Comparison of ENCODE assay signal across 27 mouse cellular contexts in the genomic region with DNA sequence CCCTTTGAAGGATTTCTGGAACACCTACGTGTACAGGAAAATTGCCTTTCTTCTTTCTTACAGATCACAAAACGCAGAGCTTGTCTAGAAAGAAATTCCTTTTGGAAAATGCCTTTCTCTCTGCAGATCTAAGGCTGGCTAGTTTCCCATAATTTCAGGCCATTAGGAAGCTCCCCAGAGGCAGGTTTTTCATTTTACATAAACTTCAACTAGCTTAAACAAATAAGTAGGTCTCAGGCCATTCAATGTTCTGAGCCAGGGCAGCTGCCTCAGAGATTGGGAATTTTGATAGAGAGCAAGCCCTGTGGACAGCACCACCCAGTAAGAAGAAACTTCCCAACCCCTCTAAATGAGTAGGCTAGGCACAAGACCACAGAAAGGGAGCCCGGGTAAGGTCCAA. TPM values are rescaled to one million over a fixed set of nuclear protein-coding genes. Genes with fewer than 3 reads are reported as not detected.
DNase-seq lines count a peak whose midpoint lies in the region; ATAC-seq and TF ChIP-seq lines count a peak whose summit lies in the region.
"Had no signal": no experiment of that assay in that cellular context is flagged by ENCODE, and none has a peak within 500 bp of the region (broad histone marks: within the 10 kb centered on the region; RNA-seq: fewer than 3 reads in every experiment).

No protein-coding gene starts in this region.

- H3K27ac ChIP-seq in kidney, embryonic 14.5 days (ENCODE audit: low read depth, low read length), result no peak overlapping the region
- no peak overlapping the region for H3K27ac ChIP-seq in limb, embryonic 14.5 days (replicated peaks; ENCODE audit: low read depth, low read length)
- H3K27ac ChIP-seq in limb, embryonic 10.5 days, result no peak overlapping the region
- H3K27ac ChIP-seq in midbrain, embryonic 11.5 days (ENCODE audit: low read depth, low read length), result no peak overlapping the region
- no peak overlapping the region for H3K27ac ChIP-seq in midbrain, postnatal 0 days (ENCODE audit: low read depth, low read length)
- H3K27ac ChIP-seq in embryonic facial prominence, embryonic 11.5 days (replicated peaks; ENCODE audit: low read depth, low read length), result no peak overlapping the region
- no peak overlapping the region for H3K27ac ChIP-seq in neural tube, embryonic 15.5 days (replicated peaks)
- H3K27ac ChIP-seq: embryonic facial prominence, embryonic 12.5 days; forebrain, embryonic 13.5 days; forebrain, embryonic 15.5 days had no signal

- no peak overlapping the region for H3K4me2 ChIP-seq in kidney, embryonic 14.5 days (replicated peaks; ENCODE audit: low read depth, low read length)
- no peak overlapping the region for H3K4me2 ChIP-seq in limb, embryonic 14.5 days (replicated peaks; ENCODE audit: low read depth, low read length, severe bottlenecking)
- no peak overlapping the region for H3K4me2 ChIP-seq in midbrain, embryonic 11.5 days
- H3K4me2 ChIP-seq in midbrain, postnatal 0 days (ENCODE audit: low read depth, low read length, poor library complexity, severe bottlenecking), result no peak overlapping the region
- H3K4me2 ChIP-seq in embryonic facial prominence, embryonic 11.5 days (ENCODE audit: low read depth, low read length), result no peak overlapping the region
- H3K4me2 ChIP-seq in neural tube, embryonic 15.5 days, result no peak overlapping the region
- H3K4me2 ChIP-seq: embryonic facial prominence, embryonic 12.5 days; forebrain, embryonic 13.5 days; forebrain, embryonic 15.5 days had no signal

- H3K9ac ChIP-seq in kidney, embryonic 14.5 days (ENCODE audit: low read depth, low read length), result no peak overlapping the region
- no peak overlapping the region for H3K9ac ChIP-seq in limb, embryonic 14.5 days (ENCODE audit: low read depth, low read length, severe bottlenecking)
- no peak overlapping the region for H3K9ac ChIP-seq in midbrain, embryonic 11.5 days (ENCODE audit: low read length)
- no peak overlapping the region for H3K9ac ChIP-seq in midbrain, postnatal 0 days (replicated peaks; ENCODE audit: low read length, poor library complexity, severe bottlenecking)
- H3K9ac ChIP-seq in embryonic facial prominence, embryonic 11.5 days (replicated peaks; ENCODE audit: low read length), result no peak overlapping the region
- H3K9ac ChIP-seq in neural tube, embryonic 15.5 days (replicated peaks), result no peak overlapping the region
- H3K9ac ChIP-seq: embryonic facial prominence, embryonic 12.5 days; forebrain, embryonic 13.5 days; forebrain, embryonic 15.5 days; forebrain, postnatal 0 days had no signal

- peak; percentile 67; the same call in 1 of the 2 replicates for ATAC-seq in kidney, embryonic 14.5 days (ENCODE audit: low FRiP score, low TSS enrichment)
- no peak for ATAC-seq in limb, embryonic 14.5 days (ENCODE audit: low FRiP score, low read depth)
- ATAC-seq in midbrain, embryonic 11.5 days (ENCODE audit: low FRiP score), result no peak
- ATAC-seq in midbrain, postnatal 0 days (ENCODE audit: low FRiP score), result no peak
- ATAC-seq in embryonic facial prominence, embryonic 11.5 days (replicated peaks; ENCODE audit: insufficient number of reproducible peaks, low FRiP score, low TSS enrichment, low read depth), result no peak; the same call in 1 of the 2 replicates
- no peak for ATAC-seq in neural tube, embryonic 15.5 days (ENCODE audit: low FRiP score)
- ATAC-seq: activated CD4-positive, CD25-positive, alpha-beta regulatory T cell, adult 4 months; CD4-positive, CD25-positive, alpha-beta regulatory T cell, adult 4 months; forebrain, embryonic 13.5 days; forebrain, embryonic 15.5 days; forebrain, postnatal 0 days; Patski had no signal

- DNase-seq in kidney, postnatal 10 days, result no peak
- peak; percentile 21 for DNase-seq in limb, embryonic 14.5 days (ENCODE audit: low spot score)
- no peak for DNase-seq in limb, embryonic 10.5 days (ENCODE audit: low spot score)
- DNase-seq in midbrain, embryonic 11.5 days (ENCODE audit: low spot score, missing footprints), result peak; percentile 51
- no peak for DNase-seq in midbrain, postnatal 0 days (ENCODE audit: low spot score)
- peak; percentile 21 for DNase-seq in embryonic facial prominence, embryonic 11.5 days (ENCODE audit: low spot score)
- DNase-seq: adrenal gland, adult 8-10 months; adrenal gland, postnatal 14 days; adrenal gland, postnatal 36 days; B cell, adult 2 months; cerebellum, adult 11-12 months; cerebellum, adult 2 months; cerebellum, adult 9-10 months; cerebellum, postnatal 10 days; cerebellum, postnatal 25 days; forebrain, postnatal 0 days had no signal

- no peaks in the 10 kb centered on the region for H3K36me3 ChIP-seq in kidney, embryonic 14.5 days (ENCODE audit: control insufficient read depth, insufficient read depth, low read length)
- no peaks in the 10 kb centered on the region for H3K36me3 ChIP-seq in limb, embryonic 14.5 days (ENCODE audit: control insufficient read depth, insufficient read depth, low read length)
- H3K36me3 ChIP-seq in limb, embryonic 10.5 days, result no peaks in the 10 kb centered on the region
- H3K36me3 ChIP-seq in midbrain, embryonic 11.5 days (ENCODE audit: control insufficient read depth, insufficient read depth, low read length), result no peaks in the 10 kb centered on the region
- no peaks in the 10 kb centered on the region for H3K36me3 ChIP-seq in midbrain, postnatal 0 days (ENCODE audit: insufficient read depth, low read length)
- no peaks in the 10 kb centered on the region for H3K36me3 ChIP-seq in embryonic facial prominence, embryonic 11.5 days (replicated peaks; ENCODE audit: control insufficient read depth, insufficient read depth, low read depth, low read length)
- H3K36me3 ChIP-seq in neural tube, embryonic 15.5 days, result no peaks in the 10 kb centered on the region
- H3K36me3 ChIP-seq: embryonic facial prominence, embryonic 12.5 days; forebrain, embryonic 15.5 days; G1E had no signal

- no peak overlapping the region for H3K4me3 ChIP-seq in kidney, embryonic 14.5 days (ENCODE audit: low read length)
- no peak overlapping the region for H3K4me3 ChIP-seq in limb, embryonic 14.5 days (replicated peaks; ENCODE audit: low read length)
- H3K4me3 ChIP-seq in limb, embryonic 10.5 days, result no peak overlapping the region
- no peak overlapping the region for H3K4me3 ChIP-seq in midbrain, embryonic 11.5 days (ENCODE audit: low read depth, low read length)
- H3K4me3 ChIP-seq in midbrain, postnatal 0 days (ENCODE audit: low read depth, low read length), result no peak overlapping the region
- no peak overlapping the region for H3K4me3 ChIP-seq in embryonic facial prominence, embryonic 11.5 days (ENCODE audit: low read depth, low read length)
- no peak overlapping the region for H3K4me3 ChIP-seq in neural tube, embryonic 15.5 days (replicated peaks)
- H3K4me3 ChIP-seq: embryonic facial prominence, embryonic 12.5 days; forebrain, embryonic 13.5 days; forebrain, embryonic 15.5 days had no signal

- no peaks in the 10 kb centered on the region for H3K9me3 ChIP-seq in kidney, embryonic 14.5 days (ENCODE audit: control insufficient read depth, low read length)
- H3K9me3 ChIP-seq in limb, embryonic 14.5 days (ENCODE audit: control insufficient read depth, low read length), result no peaks in the 10 kb centered on the region
- no peaks in the 10 kb centered on the region for H3K9me3 ChIP-seq in limb, embryonic 10.5 days (replicated peaks)
- H3K9me3 ChIP-seq in midbrain, embryonic 11.5 days (ENCODE audit: control insufficient read depth, low read length), result no peaks in the 10 kb centered on the region
- no peaks in the 10 kb centered on the region for H3K9me3 ChIP-seq in midbrain, postnatal 0 days (ENCODE audit: low read length)
- no peaks in the 10 kb centered on the region for H3K9me3 ChIP-seq in embryonic facial prominence, embryonic 11.5 days (replicated peaks; ENCODE audit: control insufficient read depth, low read length)
- H3K9me3 ChIP-seq in neural tube, embryonic 15.5 days (replicated peaks), result no peaks in the 10 kb centered on the region
- H3K9me3 ChIP-seq: embryonic facial prominence, embryonic 12.5 days; forebrain, embryonic 13.5 days; forebrain, embryonic 15.5 days; G1E had no signal

- TF ChIP-seq CTCF in midbrain, postnatal 0 days (IDR thresholded peaks at IDR 0.05), result no peak

- H3K4me1 ChIP-seq in kidney, embryonic 14.5 days (ENCODE audit: control insufficient read depth, insufficient read depth, low read length), result no peaks in the 10 kb centered on the region
- H3K4me1 ChIP-seq in limb, embryonic 14.5 days (ENCODE audit: control insufficient read depth, insufficient read depth, low read length), result no peaks in the 10 kb centered on the region
- peaks cover 9% of the 10 kb centered on the region; the same call in 1 of the 2 replicates for H3K4me1 ChIP-seq in limb, embryonic 10.5 days
- no peaks in the 10 kb centered on the region for H3K4me1 ChIP-seq in midbrain, embryonic 11.5 days (ENCODE audit: control insufficient read depth, insufficient read depth, low read length)
- H3K4me1 ChIP-seq in midbrain, postnatal 0 days (ENCODE audit: insufficient read depth, low read length), result no peaks in the 10 kb centered on the region
- H3K4me1 ChIP-seq in embryonic facial prominence, embryonic 11.5 days (ENCODE audit: control insufficient read depth, insufficient read depth, low read length), result no peaks in the 10 kb centered on the region
- peaks cover 9% of the 10 kb centered on the region for H3K4me1 ChIP-seq in neural tube, embryonic 15.5 days
- H3K4me1 ChIP-seq: embryonic facial prominence, embryonic 12.5 days; forebrain, embryonic 13.5 days had no signal

- 51% methylated on average over 3 of the region's 3 CpGs for WGBS in kidney, embryonic 14.5 days
- 62% methylated on average over 3 of the region's 3 CpGs for WGBS in limb, embryonic 14.5 days
- 81% methylated on average over 3 of the region's 3 CpGs for WGBS in limb, embryonic 10.5 days
- WGBS in midbrain, embryonic 11.5 days, result 82% methylated on average over 3 of the region's 3 CpGs
- WGBS in midbrain, postnatal 0 days, result 72% methylated on average over 3 of the region's 3 CpGs
- 67% methylated on average over 3 of the region's 3 CpGs for whole genome bisulfite sequencing in embryonic facial prominence, embryonic 11.5 days
- 83% methylated on average over 3 of the region's 3 CpGs for WGBS in neural tube, embryonic 15.5 days

- H3K27me3 ChIP-seq in kidney, embryonic 14.5 days (ENCODE audit: control insufficient read depth, insufficient read depth, low read length), result no peaks in the 10 kb centered on the region
- H3K27me3 ChIP-seq in limb, embryonic 14.5 days (ENCODE audit: control insufficient read depth, insufficient read depth, low read length), result no peaks in the 10 kb centered on the region
- H3K27me3 ChIP-seq in limb, embryonic 10.5 days (ENCODE audit: low read depth, poor library complexity, severe bottlenecking), result no peaks in the 10 kb centered on the region
- no peaks in the 10 kb centered on the region for H3K27me3 ChIP-seq in midbrain, embryonic 11.5 days (ENCODE audit: control insufficient read depth, insufficient read depth, low read length)
- H3K27me3 ChIP-seq in midbrain, postnatal 0 days (ENCODE audit: insufficient read depth, low read length), result no peaks in the 10 kb centered on the region
- H3K27me3 ChIP-seq in embryonic facial prominence, embryonic 11.5 days (ENCODE audit: control insufficient read depth, insufficient read depth, low read length), result no peaks in the 10 kb centered on the region
- H3K27me3 ChIP-seq in neural tube, embryonic 15.5 days (replicated peaks), result no peaks in the 10 kb centered on the region
- H3K27me3 ChIP-seq: CH12.LX; embryonic facial prominence, embryonic 12.5 days; forebrain, embryonic 13.5 days; forebrain, embryonic 15.5 days had no signal

- no peak for TF ChIP-seq POLR2A in limb, embryonic 14.5 days (IDR thresholded peaks at IDR 0.05; ENCODE audit: borderline replicate concordance, extremely low read depth, insufficient read depth, insufficient read length)

RNA-seq across cellular contexts. Expression of a gene that starts 1.6 kb away (rescaled TPM):
- 4.6 and 6.4 TPM in 2 replicates for polyA plus RNA-seq in kidney, embryonic 14.5 days (2014; fragmentation: Nextera tagmentation; extraction: Ambion mirVana)
- polyA plus RNA-seq in limb, embryonic 14.5 days (2012; rRNA removed), result 252 and 268 TPM in 2 replicates
- 139 and 151 TPM in 2 replicates for polyA plus RNA-seq in limb, embryonic 14.5 days (2014; fragmentation: Nextera tagmentation; extraction: Ambion mirVana)
- 41.3 and 81.1 TPM in 2 replicates for polyA plus RNA-seq in limb, embryonic 10.5 days (2016; fragmentation: Nextera tagmentation; extraction: Ambion mirVana)
- polyA plus RNA-seq in midbrain, embryonic 11.5 days (2014; fragmentation: Nextera tagmentation; extraction: Ambion mirVana), result 8.6 and 9.0 TPM in 2 replicates
- 1.7 and 2.2 TPM in 2 replicates for total RNA-seq in midbrain, postnatal 0 days (2014; rRNA removed)
- polyA plus RNA-seq in midbrain, postnatal 0 days (2015; fragmentation: Nextera tagmentation; extraction: Ambion mirVana), result 1.2 and 1.6 TPM in 2 replicates
- 43.8 and 53.2 TPM in 2 replicates for polyA plus RNA-seq in embryonic facial prominence, embryonic 11.5 days (2014; fragmentation: Nextera tagmentation; extraction: Ambion mirVana)
- 7.0 and 11.5 TPM in 2 replicates for polyA plus RNA-seq in neural tube, embryonic 15.5 days (2015; fragmentation: Nextera tagmentation; extraction: Ambion mirVana)
- total RNA-seq: adrenal gland, adult 18-20 months; adrenal gland, adult 8-10 months; adrenal gland, postnatal 36 days; CH12.LX had no signal
- polyA plus RNA-seq: activated CD4-positive, CD25-positive, alpha-beta regulatory T cell, adult 4 months; CD4-positive, CD25-positive, alpha-beta regulatory T cell, adult 4 months; G1E; Patski had no signal

Comparison
In these comparisons a context has a peak if more than half of its experiments do, and no peak if none do; other contexts are left out.
1. DNase-seq: peak in limb, embryonic 14.5 days (single experiment), midbrain, embryonic 11.5 days (single experiment) and embryonic facial prominence, embryonic 11.5 days (single experiment); none in kidney, postnatal 10 days (single experiment), limb, embryonic 10.5 days (single experiment) and midbrain, postnatal 0 days (single experiment).